Mouse (Mus musculus) embryonic facial prominence, embryonic 12.5 days (tissue): ENCODE measurements around the gene Rc3h1. TPM values are rescaled to one million over a fixed set of nuclear protein-coding genes. Genes with fewer than 3 reads are reported as not detected.

ENCODE experiments used
- ATAC-seq: fragments of 200-750 bp; cut with Nextera tagmentation; 2 replicates; pipeline ENCODE4 v1.8.0; 2017; ENCODE audit not compliant: insufficient number of reproducible peaks, insufficient read depth, low FRiP score, low TSS enrichment
- H3K27ac ChIP-seq: fragments of 300-500 bp; sonication (generic); 2 replicates; pipeline ENCODE4 v1.5.1; 2016; ENCODE audit warnings: mild to moderate bottlenecking
- H3K27me3 ChIP-seq: fragments of 300-500 bp; sonication (generic); 2 replicates; pipeline ENCODE4 v1.6.1; 2016; ENCODE audit warnings: mild to moderate bottlenecking, moderate library complexity
- H3K36me3 ChIP-seq: fragments of 300-500 bp; sonication (generic); 2 replicates; pipeline ENCODE4 v1.6.1; 2016; ENCODE audit warnings: mild to moderate bottlenecking
- H3K4me1 ChIP-seq: fragments of 300-500 bp; sonication (generic); 2 replicates; pipeline ENCODE4 v1.6.1; 2016
- H3K4me2 ChIP-seq: fragments of 300-500 bp; sonication (generic); replicated peaks from 2 replicates; pipeline ENCODE4 v1.6.1; 2016; ENCODE audit warnings: mild to moderate bottlenecking, moderate library complexity
- H3K4me3 ChIP-seq: fragments of 300-500 bp; sonication (generic); 2 replicates; pipeline ENCODE4 v1.5.1; 2016; ENCODE audit warnings: mild to moderate bottlenecking
- H3K9ac ChIP-seq: fragments of 300-500 bp; sonication (generic); 2 replicates; pipeline ENCODE4 v1.6.1; 2016; ENCODE audit warnings: mild to moderate bottlenecking, moderate library complexity
- H3K9me3 ChIP-seq: fragments of 300-500 bp; sonication (generic); 2 replicates; pipeline ENCODE4 v1.6.1; 2016; ENCODE audit warnings: mild to moderate bottlenecking, moderate library complexity
- WGBS: fragments of 180-500 bp; shearing (Covaris S2); methylation state at CpG from one replicate; pipeline ENCODE4 v1.1.7; 2016; 5-methylcytosine and 5-hydroxymethylcytosine counted together
- polyA plus RNA-seq: library from polyadenylated mRNA; unstranded; fragments of >200 nt; fragmentation: Nextera tagmentation; extraction: Ambion mirVana; gene quantifications from 2 replicates; pipeline ENCODE4 v1.2.1, GENCODE M21; 2016

Rc3h1 gene
- polyA plus RNA-seq, 1 experiment from 2014 or later: 9.8 TPM

DNA sequence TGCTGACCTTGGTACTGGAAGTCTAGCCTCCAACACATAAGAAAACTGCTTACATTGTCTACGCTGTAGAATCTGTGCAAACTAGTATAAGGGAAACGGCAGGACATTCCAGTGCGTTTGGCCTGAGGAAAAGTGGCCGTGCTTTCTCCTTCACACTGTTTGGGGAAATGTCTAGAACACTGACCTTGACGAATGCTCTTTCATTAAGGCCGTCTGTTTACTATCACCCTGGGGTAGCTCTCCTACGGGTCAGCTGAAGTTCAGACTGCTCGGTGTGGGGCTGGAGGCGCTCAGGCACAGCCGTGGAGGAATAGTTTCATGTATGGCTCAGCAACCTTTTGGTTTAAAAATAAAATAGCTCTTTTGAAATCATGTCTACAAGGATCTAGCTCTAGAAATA is 6.5 kb upstream of the Rc3h1 start:
- Histone ChIP-seq H3K4me2 (no peak overlapping the region), H3K4me3 (no peak overlapping the region), H3K27me3 (no peaks in the 10 kb centered on the region), H3K9ac (no peak overlapping the region), H3K36me3 (no peaks in the 10 kb centered on the region), H3K4me1 (no peaks in the 10 kb centered on the region), H3K27ac (no peak overlapping the region), H3K9me3 (no peaks in the 10 kb centered on the region)
- ATAC-seq: no peak
- 40% methylated on average over 10 of the region's 10 CpGs for WGBS

DNA sequence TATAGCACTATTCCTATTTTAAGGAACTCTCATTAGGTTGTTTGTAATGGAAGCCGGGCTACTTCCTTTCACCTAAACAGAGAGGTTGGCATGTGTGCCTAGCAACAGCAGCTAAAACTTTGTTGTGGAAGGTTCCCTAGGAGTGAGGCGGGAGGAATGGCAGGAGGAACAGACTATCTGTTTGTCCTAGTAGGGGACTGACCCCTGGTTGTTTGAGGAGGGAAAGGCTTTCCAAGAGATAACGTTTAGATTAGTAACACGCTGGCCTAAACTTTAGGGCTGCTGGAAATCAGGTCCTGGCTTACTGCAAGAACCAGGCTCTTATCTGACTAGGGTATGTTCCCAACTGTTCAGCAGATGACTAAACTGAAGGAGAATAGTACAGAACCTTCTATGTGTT is 2.2 kb upstream of the Rc3h1 start:
- no peak for ATAC-seq
- no peak overlapping the region for H3K4me3 ChIP-seq
- 61% methylated on average over 4 of the region's 4 CpGs for WGBS

DNA sequence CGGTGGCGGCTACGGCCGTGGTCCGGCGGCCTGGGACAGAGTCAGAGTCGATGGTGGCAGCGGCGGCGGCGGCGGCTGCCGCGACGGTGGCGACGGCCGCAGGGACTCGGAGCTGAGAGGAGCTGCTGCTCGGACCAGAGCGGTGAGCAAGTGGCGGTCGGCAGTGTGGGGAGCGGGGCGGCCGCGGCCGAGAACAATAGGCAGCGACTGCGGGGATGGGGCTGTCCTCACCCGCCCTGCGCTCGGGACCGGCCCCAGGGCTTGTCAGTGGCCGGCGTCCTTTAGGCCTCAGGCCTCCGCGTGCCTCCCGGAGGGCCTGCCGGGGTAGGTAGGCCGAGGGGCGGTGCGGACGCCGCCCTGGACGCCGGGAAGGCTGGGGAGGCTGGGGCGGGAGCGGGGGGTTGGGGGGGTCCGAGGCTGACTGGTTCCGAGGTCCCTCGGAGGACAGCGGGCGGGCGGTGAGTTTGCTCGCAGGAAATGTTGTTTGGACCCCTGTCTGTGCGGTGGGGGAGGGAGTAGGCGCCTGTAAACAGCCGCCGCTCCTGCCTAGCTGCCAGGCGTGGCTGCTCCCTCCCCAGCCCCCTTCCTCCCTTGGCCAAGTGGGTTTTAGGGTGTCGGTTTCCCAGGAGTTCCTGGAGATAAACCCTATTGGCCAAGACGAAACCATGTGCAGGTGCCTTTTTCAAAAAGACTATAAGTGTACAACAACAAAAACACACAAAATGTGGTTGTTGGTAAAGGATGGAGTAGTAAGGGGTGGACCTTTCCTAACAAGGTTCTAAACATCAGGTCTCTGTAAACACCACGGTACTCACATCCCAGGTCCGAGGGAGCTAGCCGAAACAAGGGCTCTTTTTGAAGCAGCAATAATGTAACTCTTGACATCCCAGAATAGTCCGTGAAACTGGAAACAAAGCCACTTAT is 602 bp downstream of the Rc3h1 start:
- Histone ChIP-seq H3K36me3 (no peaks in the 10 kb centered on the region), H3K9ac (peak overlapping the region; percentile 92), H3K27me3 (no peaks in the 10 kb centered on the region), H3K4me2 (peak overlapping the region; percentile 62), H3K27ac (peak overlapping the region; percentile 87), H3K9me3 (no peaks in the 10 kb centered on the region), H3K4me1 (peaks cover 4% of the 10 kb centered on the region; the same call in 1 of the 2 replicates), H3K4me3 (peak overlapping the region; percentile 90)
- peak; percentile 85 for ATAC-seq
- under 1% methylated on average over 65 of the region's 67 CpGs for WGBS

More for the DNA sequence above, 2.2 kb upstream of the Rc3h1 start:
- Histone ChIP-seq H3K4me1 (peaks cover 2% of the 10 kb centered on the region; the same call in 1 of the 2 replicates), H3K27me3 (no peaks in the 10 kb centered on the region), H3K4me2 (no peak overlapping the region), H3K9ac (no peak overlapping the region), H3K27ac (no peak overlapping the region), H3K9me3 (no peaks in the 10 kb centered on the region), H3K36me3 (no peaks in the 10 kb centered on the region)

DNA sequence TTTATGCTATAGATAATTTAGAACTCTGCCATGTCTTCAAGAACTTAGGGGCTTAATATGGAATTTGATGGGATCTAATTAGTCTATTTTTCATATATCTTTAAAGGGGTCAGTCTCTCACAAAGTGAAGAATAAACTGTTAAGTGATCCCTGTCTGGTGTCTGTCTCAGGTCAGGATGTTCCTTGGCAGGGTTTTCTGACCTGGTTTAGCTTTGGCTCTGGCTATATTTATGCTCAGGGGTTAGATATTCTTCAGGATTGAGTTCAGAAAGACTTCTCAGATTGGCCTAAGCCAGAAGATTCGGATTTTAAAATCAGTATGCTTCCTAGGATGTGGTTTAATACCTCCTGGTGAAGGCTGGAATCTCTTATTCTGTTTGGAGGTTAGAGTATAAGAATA is 4.0 kb downstream of the Rc3h1 start:
- Histone ChIP-seq H3K4me1 (peaks cover 4% of the 10 kb centered on the region; the same call in 1 of the 2 replicates), H3K9ac (no peak overlapping the region), H3K27me3 (no peaks in the 10 kb centered on the region), H3K27ac (no peak overlapping the region), H3K36me3 (no peaks in the 10 kb centered on the region), H3K4me2 (no peak overlapping the region), H3K4me3 (no peak overlapping the region), H3K9me3 (no peaks in the 10 kb centered on the region)
- ATAC-seq: no peak
- 89% methylated on average over 1 of the region's 1 CpGs for WGBS

DNA sequence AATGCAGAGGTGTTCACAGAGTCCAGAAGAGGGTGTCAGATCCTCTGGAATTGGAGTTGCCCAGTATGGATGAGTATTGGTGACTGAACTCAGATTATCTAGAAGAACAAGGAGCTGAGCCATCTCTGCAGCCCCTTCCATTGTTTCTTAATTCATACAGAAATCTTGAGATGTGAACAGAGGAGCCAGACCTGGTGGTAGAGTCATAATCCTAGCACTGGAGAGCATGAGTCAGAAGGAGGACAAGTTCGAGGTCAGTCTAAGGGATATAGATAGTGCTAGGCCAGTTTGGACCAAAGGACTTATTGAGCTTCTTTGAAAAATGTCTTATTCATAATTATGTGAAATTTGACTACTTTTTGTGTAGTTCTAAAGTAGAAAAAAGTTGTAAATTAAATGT is 4.6 kb downstream of the Rc3h1 start:
- H3K27ac ChIP-seq: no peak overlapping the region
- no peaks in the 10 kb centered on the region for H3K27me3 ChIP-seq
- H3K9me3 ChIP-seq: no peaks in the 10 kb centered on the region
- no peak overlapping the region for H3K4me3 ChIP-seq
- 90% methylated on average over 1 of the region's 1 CpGs for WGBS
- no peak overlapping the region for H3K9ac ChIP-seq
- H3K36me3 ChIP-seq: no peaks in the 10 kb centered on the region
- peaks cover 4% of the 10 kb centered on the region; the same call in 1 of the 2 replicates for H3K4me1 ChIP-seq
- H3K4me2 ChIP-seq: no peak overlapping the region
- no peak for ATAC-seq

DNA sequence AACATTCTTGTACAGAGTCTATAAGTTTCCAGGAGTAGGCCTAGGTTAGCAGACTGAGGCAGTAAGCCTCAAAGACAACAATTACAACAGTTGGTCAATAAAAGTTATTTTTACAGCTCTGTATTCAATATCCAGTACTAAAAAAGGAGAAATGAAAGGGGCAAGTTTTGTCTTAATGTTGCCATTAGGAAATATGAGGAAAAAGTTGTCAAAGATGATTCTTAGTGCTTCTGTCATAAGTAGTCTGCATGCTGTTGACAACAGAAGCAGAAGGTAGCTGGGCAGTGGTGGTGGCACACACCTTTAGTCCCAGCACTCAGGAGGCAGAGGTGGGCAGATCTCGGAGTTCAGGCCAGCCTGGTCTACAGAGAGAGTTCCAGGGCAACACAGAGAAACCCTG is 13.2 kb downstream of the Rc3h1 start:
- H3K4me2 ChIP-seq: no peak overlapping the region
- H3K4me1 ChIP-seq: no peaks in the 10 kb centered on the region
- H3K36me3 ChIP-seq: 0 out of 2 replicates have a peak, but pooled peaks cover 4% of the 10 kb centered on the region
- no peak overlapping the region for H3K27ac ChIP-seq
- H3K9me3 ChIP-seq: no peaks in the 10 kb centered on the region
- no peak overlapping the region for H3K9ac ChIP-seq
- no peak for ATAC-seq
- 96% methylated on average over 1 of the region's 1 CpGs for WGBS
- H3K27me3 ChIP-seq: no peaks in the 10 kb centered on the region
- no peak overlapping the region for H3K4me3 ChIP-seq

DNA sequence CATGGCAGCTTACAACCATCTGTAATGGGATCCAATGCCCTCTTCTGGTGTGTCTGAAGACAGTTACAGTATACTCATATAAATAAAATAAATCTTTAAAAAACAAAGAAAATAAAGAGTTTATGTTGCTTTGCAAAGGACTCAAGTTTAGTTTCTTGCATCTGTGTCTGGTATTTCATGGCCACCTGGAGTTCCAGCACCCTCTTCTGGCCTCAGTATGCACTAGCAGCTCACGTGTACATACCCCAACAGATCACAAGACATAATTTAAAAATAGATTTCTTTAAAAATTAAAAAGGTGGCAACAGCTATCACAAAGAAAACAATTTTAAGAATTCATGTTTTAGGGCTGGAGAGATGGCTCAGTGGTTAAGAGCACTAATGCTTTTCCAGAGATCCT is 15.7 kb downstream of the Rc3h1 start:
- no peaks in the 10 kb centered on the region for H3K27me3 ChIP-seq
- no peak overlapping the region for H3K27ac ChIP-seq
- H3K4me2 ChIP-seq: no peak overlapping the region
- 93% methylated on average over 1 of the region's 1 CpGs for WGBS
- H3K9me3 ChIP-seq: no peaks in the 10 kb centered on the region
- no peak overlapping the region for H3K4me3 ChIP-seq
- ATAC-seq: no peak
- 0 out of 2 replicates have a peak, but pooled peaks cover 1% of the 10 kb centered on the region for H3K36me3 ChIP-seq
- no peak overlapping the region for H3K9ac ChIP-seq
- H3K4me1 ChIP-seq: no peaks in the 10 kb centered on the region

DNA sequence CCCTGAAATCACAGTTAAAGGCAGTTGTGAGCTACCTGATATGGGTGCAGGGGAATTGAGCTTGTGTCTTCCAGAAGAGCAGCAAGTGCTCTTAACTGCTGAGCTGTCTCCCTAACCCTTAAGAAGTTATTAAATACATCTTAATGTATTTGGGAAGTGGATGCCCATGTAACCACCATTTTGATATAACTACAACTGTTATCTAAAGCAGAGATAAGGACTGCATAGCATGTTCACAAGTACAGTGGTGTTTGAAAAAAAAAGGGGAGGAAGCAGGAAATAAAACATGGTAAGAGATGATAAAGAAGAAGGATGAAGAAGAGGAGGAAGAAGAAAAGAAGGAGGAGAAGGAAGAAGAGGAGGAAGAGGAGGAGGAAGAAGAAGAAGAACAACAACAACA is 25.1 kb downstream of the Rc3h1 start:
- no peak overlapping the region for H3K9ac ChIP-seq
- H3K36me3 ChIP-seq: peaks cover 15% of the 10 kb centered on the region
- H3K9me3 ChIP-seq: no peaks in the 10 kb centered on the region
- no peaks in the 10 kb centered on the region for H3K27me3 ChIP-seq
- no peak for ATAC-seq
- H3K4me3 ChIP-seq: no peak overlapping the region
- H3K4me1 ChIP-seq: no peaks in the 10 kb centered on the region
- no peak overlapping the region for H3K4me2 ChIP-seq
- H3K27ac ChIP-seq: no peak overlapping the region

DNA sequence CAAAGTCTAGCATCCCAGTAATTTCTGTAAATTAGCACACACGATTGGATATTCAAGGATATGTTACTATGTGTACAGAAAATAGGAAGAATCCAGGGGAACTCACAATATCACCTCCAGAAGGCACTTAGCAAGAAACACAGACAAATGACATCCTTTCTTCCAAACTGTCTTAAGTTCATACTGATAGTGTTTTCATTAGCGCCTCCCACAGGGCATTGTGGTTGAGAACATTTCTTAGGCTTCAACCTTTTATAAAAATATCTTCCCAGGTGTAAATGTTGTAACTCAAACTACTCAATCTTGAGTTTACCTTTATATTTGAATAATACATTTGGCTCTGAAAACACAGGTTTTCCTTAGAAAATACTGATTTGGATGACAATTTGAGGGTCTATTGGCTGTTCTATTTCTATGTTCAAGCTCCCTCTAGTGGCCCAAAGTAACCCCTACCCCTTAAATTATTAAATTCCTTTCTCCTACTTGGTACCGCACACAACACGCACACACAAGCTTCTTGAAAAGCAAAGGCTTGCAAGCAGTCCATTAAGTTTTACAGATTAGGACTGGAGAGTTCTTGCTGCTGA is 27.8 kb downstream of the Rc3h1 start:
- no peaks in the 10 kb centered on the region for H3K9me3 ChIP-seq
- no peak for ATAC-seq
- no peak overlapping the region for H3K4me3 ChIP-seq
- no peak overlapping the region for H3K9ac ChIP-seq
- H3K27me3 ChIP-seq: no peaks in the 10 kb centered on the region
- no peaks in the 10 kb centered on the region for H3K4me1 ChIP-seq
- H3K36me3 ChIP-seq: peaks cover 24% of the 10 kb centered on the region
- 66% methylated on average over 4 of the region's 4 CpGs for WGBS
- no peak overlapping the region for H3K27ac ChIP-seq
- H3K4me2 ChIP-seq: no peak overlapping the region

DNA sequence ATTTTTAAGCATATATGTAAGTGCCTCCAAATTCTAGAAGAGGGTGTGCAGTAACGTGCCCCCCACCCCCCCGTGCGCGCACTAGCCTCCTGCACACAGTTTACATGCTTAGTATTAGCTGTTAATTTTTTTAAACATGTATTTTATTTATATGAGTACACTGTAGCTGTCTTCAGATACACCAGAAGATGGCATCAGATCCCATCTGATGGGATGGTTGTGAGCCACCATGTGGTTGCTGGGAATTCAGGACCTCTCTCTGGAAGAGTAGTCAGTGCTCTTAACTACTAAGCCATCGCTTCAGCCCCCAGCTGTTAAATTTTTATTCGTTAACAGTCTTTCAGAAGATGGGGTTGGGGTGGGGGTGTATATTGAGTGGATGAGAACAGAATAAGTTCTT is 29.3 kb downstream of the Rc3h1 start:
- WGBS: 90% methylated on average over 6 of the region's 6 CpGs
- Histone ChIP-seq H3K36me3 (peaks cover 31% of the 10 kb centered on the region), H3K4me2 (no peak overlapping the region), H3K27me3 (no peaks in the 10 kb centered on the region), H3K9me3 (no peaks in the 10 kb centered on the region), H3K4me1 (no peaks in the 10 kb centered on the region), H3K27ac (no peak overlapping the region), H3K4me3 (no peak overlapping the region), H3K9ac (no peak overlapping the region)
- no peak for ATAC-seq

DNA sequence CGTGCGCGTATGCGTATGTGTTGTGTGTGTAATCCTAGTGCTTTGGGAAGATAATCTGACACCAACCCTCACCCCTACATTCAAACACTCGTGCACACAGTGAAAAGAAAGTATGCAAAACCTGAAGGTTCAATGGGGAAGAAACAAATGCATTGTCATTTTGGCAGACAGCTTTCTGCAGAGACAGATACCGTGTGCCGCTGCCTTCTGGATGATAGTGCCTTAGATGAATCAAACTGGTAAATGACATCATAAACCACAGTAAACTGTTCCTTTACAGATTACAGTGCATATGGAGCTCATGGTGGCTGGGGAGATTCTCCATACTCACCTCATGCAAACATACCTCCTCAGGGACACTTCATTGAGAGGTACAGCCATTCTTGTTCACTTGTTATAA is 57.0 kb downstream of the Rc3h1 start:
- H3K4me2 ChIP-seq: no peak overlapping the region
- H3K4me3 ChIP-seq: no peak overlapping the region
- H3K9ac ChIP-seq: no peak overlapping the region
- H3K9me3 ChIP-seq: no peaks in the 10 kb centered on the region
- no peak overlapping the region for H3K27ac ChIP-seq
- H3K27me3 ChIP-seq: no peaks in the 10 kb centered on the region
- WGBS: 92% methylated on average over 7 of the region's 7 CpGs
- no peaks in the 10 kb centered on the region for H3K4me1 ChIP-seq
- peaks cover 44% of the 10 kb centered on the region for H3K36me3 ChIP-seq
- ATAC-seq: no peak

DNA sequence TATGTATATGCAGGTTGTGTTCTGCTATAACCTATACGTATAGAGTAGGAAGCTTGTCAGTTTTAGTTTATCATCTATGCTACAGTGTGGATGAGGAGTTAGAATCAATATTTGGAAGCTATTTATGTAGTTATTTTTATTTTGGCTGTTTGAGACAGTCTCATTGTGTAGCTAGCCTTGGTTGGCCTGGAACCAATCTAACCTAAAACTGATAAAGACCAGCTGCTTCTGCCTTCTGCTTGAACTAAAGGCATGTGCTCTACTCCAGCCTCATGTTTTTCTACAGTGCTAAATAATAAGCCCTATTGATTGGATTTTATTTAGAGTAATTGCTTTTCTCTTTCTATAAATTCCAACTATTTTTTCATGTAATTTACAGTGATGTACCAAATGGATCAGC is 61.0 kb downstream of the Rc3h1 start:
- H3K9me3 ChIP-seq: no peaks in the 10 kb centered on the region
- no peaks in the 10 kb centered on the region for H3K27me3 ChIP-seq
- H3K9ac ChIP-seq: no peak overlapping the region
- H3K36me3 ChIP-seq: peaks cover 55% of the 10 kb centered on the region
- no peak overlapping the region for H3K4me3 ChIP-seq
- H3K4me1 ChIP-seq: no peaks in the 10 kb centered on the region
- no peak overlapping the region for H3K27ac ChIP-seq
- WGBS: 87% methylated on average over 1 of the region's 1 CpGs
- no peak for ATAC-seq
- no peak overlapping the region for H3K4me2 ChIP-seq
